Mouse (Mus musculus) heart, adult 2 months (tissue): ENCODE results near the gene Il33. TPM values are rescaled to one million over a fixed set of nuclear protein-coding genes. Genes with fewer than 3 reads are reported as not detected.

ENCODE experiments used
- DNase-seq, 2 experiments: peaks; one replicate each; pipeline ENCODE4 v3.0.0; 2021
- H3K27ac ChIP-seq: fragments of 200-600 bp; 2 replicates; pipeline ENCODE4 v1.8.1; 2022
- H3K27me3 ChIP-seq: fragments of 200-500 bp; 2 replicates; pipeline ENCODE4 v1.6.1; 2012; ENCODE audit warnings: mild to moderate bottlenecking, low read length, inconsistent platforms, mixed read lengths; ENCODE audit not compliant: control insufficient read depth, insufficient read depth
- H3K36me3 ChIP-seq: fragments of 200-500 bp; 2 replicates; pipeline ENCODE4 v1.6.1; 2012; ENCODE audit warnings: low read length, inconsistent platforms; ENCODE audit not compliant: control insufficient read depth, insufficient read depth
- H3K4me1 ChIP-seq: fragments of 200-500 bp; 2 replicates; pipeline ENCODE4 v1.6.1; 2011; ENCODE audit warnings: low read length; ENCODE audit not compliant: control insufficient read depth, insufficient read depth
- H3K4me3 ChIP-seq: fragments of 200-600 bp; 2 replicates; pipeline ENCODE4 v1.8.1; 2022
- H3K79me2 ChIP-seq: fragments of 200-500 bp; replicated peaks from 2 replicates; pipeline ENCODE4 v1.6.1; 2012; ENCODE audit warnings: mild to moderate bottlenecking, inconsistent platforms, low read length, moderate library complexity, mixed read lengths; ENCODE audit not compliant: control insufficient read depth, insufficient read depth
- H3K9ac ChIP-seq: fragments of 200-500 bp; 2 replicates; pipeline ENCODE4 v1.6.1; 2012; ENCODE audit warnings: low read depth, mild to moderate bottlenecking, control low read depth, inconsistent platforms, low read length, mixed read lengths
- CTCF ChIP-seq: fragments of 200-600 bp; IDR thresholded peaks from 2 replicates; pipeline ENCODE4 v1.8.1; 2022; ENCODE audit warnings: antibody characterized with exemption, mild to moderate bottlenecking, moderate library complexity
- EP300 ChIP-seq: fragments of 200-500 bp; IDR thresholded peaks from 2 replicates; pipeline ENCODE4 v1.6.1; 2011; ENCODE audit warnings: low read depth, low read length, control low read depth; ENCODE audit not compliant: insufficient read depth
- POLR2A ChIP-seq: fragments of 200-500 bp; IDR thresholded peaks from 2 replicates; pipeline ENCODE4 v1.6.1; 2011; ENCODE audit warnings: mild to moderate bottlenecking, low read depth, low read length, control low read depth; ENCODE audit not compliant: insufficient read depth
- WGBS: fragments of 180-500 bp; shearing (Covaris S2); methylation state at CpG from one replicate; pipeline ENCODE4 v1.1.7; 2018; 5-methylcytosine and 5-hydroxymethylcytosine counted together
- intact Hi-C: fragments of 180-260 bp; cut with DNase I; formaldehyde crosslinking; loops from one replicate; pipeline ENCODE4 v1.15.1; 2025
- polyA plus RNA-seq: library from polyadenylated mRNA; depleted of rRNA; stranded (reverse); fragments of >200 nt; gene quantifications from 2 replicates; pipeline ENCODE4 v1.2.3, GENCODE M21; 2012
- total RNA-seq, 2 experiments: library from RNA; stranded (reverse); gene quantifications; 2 replicates each; pipeline ENCODE4 v1.2.3; 2021

The Il33 gene
- total and polyA plus RNA-seq, 3 experiments, result 3.7 to 8.2 (median 5.7) TPM

GRCm38 (mm10) chr19:29885548-29885947 lies 39.4 kb upstream of the Il33 start:
- TF ChIP-seq POLR2A (no peak), EP300 (no peak), CTCF (no peak)
- intact Hi-C loops, result no loop called here
- no peak for DNase-seq
- Histone ChIP-seq H3K27ac (no peak overlapping the region), H3K27me3 (0 out of 2 replicates have a peak, but pooled peaks cover 1% of the 10 kb centered on the region), H3K9ac (no peak overlapping the region), H3K36me3 (no peaks in the 10 kb centered on the region), H3K4me1 (peaks cover 1% of the 10 kb centered on the region; the same call in 1 of the 2 replicates), H3K79me2 (no peaks in the 10 kb centered on the region), H3K4me3 (no peak overlapping the region)
- 41% methylated on average over 6 of the region's 6 CpGs for WGBS

DNA sequence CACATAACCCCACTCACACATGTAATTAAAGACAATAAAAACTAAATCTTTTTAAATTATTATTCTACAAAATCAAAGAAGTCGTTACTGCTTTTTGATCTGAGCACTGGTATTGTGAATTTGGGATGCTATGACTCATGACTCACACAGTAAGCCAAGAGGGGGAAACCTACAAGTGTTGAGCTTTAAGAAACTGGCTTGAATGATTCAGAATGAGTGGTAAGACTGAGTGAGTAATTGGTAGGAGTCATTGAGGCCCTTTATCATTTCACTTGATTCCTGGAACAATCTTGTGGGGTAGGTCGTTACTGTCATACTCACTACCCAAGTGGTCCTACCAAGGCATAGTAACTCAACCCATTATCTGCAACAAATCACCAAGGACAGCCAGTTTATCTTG lies 37.4 kb upstream of the Il33 start:
- WGBS, result 81% methylated on average over 2 of the region's 2 CpGs
- Histone ChIP-seq H3K27me3 (0 out of 2 replicates have a peak, but pooled peaks cover under 1% of the 10 kb centered on the region), H3K4me1 (peaks cover under 1% of the 10 kb centered on the region; the same call in 1 of the 2 replicates), H3K27ac (no peak overlapping the region), H3K79me2 (no peaks in the 10 kb centered on the region), H3K4me3 (no peak overlapping the region), H3K36me3 (no peaks in the 10 kb centered on the region), H3K9ac (no peak overlapping the region)
- intact Hi-C loops, result no loop called here
- TF ChIP-seq EP300 (no peak), POLR2A (no peak), CTCF (no peak)
- no peak for DNase-seq

GRCm38 (mm10) chr19:29888946-29889345 lies 36.0 kb upstream of the Il33 start:
- no peak for TF ChIP-seq CTCF
- no peak for TF ChIP-seq POLR2A
- H3K79me2 ChIP-seq, result no peaks in the 10 kb centered on the region
- WGBS, result 76% methylated on average over 6 of the region's 6 CpGs
- H3K27me3 ChIP-seq, result no peaks in the 10 kb centered on the region
- no peak overlapping the region for H3K27ac ChIP-seq
- intact Hi-C loops, result no loop called here
- H3K36me3 ChIP-seq, result no peaks in the 10 kb centered on the region
- no peak for DNase-seq
- H3K4me3 ChIP-seq, result no peak overlapping the region
- H3K9ac ChIP-seq, result no peak overlapping the region
- H3K4me1 ChIP-seq, result no peaks in the 10 kb centered on the region; the same call in 1 of the 2 replicates

DNA sequence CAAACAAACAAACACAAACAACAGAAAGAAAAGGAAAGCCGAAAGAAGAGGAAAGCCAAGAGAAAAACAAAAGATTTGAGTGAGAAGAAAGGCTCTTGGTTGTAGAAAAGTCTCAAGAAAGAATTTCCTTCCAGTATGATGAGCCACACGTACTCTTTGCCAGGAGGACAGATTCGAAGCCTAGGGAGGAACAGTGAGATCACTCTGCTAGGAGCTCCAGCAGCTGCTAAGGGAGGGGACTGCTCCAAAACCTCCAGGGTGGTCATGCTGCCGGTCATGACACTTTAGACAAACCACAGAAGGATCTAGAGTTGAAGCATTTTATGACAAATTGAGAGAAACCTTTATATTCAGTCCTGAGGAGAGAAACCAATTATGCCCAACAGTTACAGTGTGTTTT lies 32.9 kb upstream of the Il33 start:
- no peak overlapping the region for H3K9ac ChIP-seq
- H3K27ac ChIP-seq, result no peak overlapping the region; the same call in 1 of the 2 replicates
- no peaks in the 10 kb centered on the region for H3K27me3 ChIP-seq
- no peaks in the 10 kb centered on the region for H3K79me2 ChIP-seq
- intact Hi-C loops, result no loop called here
- H3K36me3 ChIP-seq, result no peaks in the 10 kb centered on the region
- WGBS, result 54% methylated on average over 4 of the region's 4 CpGs
- H3K4me3 ChIP-seq, result no peak overlapping the region
- TF ChIP-seq CTCF, result no peak
- no peak for TF ChIP-seq EP300
- TF ChIP-seq POLR2A, result no peak
- H3K4me1 ChIP-seq, result no peaks in the 10 kb centered on the region
- peak; percentile 18 to 26 for DNase-seq

DNA sequence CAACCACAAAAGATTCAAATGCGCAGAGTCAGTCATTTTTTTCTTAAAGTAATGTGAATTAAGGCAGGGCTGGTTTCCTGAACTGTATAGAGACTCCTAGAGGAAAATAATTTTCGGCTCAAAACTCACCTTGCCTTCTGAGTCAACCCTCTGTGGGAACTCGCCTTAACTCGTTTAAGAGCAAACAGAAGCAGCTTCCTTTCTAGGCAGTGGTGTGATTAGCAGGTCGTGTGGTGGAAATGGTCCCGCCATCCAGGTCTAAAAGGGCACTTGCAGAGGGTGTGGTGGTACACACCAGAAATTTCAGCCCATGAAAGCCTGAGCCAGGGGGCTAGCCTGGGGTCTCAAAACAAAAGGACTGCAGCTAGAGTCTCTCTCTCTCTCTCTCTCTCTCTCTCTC lies 32.1 kb upstream of the Il33 start:
- Histone ChIP-seq H3K27ac (no peak overlapping the region), H3K4me1 (no peaks in the 10 kb centered on the region), H3K36me3 (no peaks in the 10 kb centered on the region), H3K9ac (no peak overlapping the region), H3K4me3 (no peak overlapping the region), H3K79me2 (no peaks in the 10 kb centered on the region), H3K27me3 (no peaks in the 10 kb centered on the region)
- no peak for DNase-seq
- intact Hi-C loops, result no loop called here
- 53% methylated on average over 6 of the region's 6 CpGs for WGBS
- TF ChIP-seq CTCF, result no peak

- WGBS, result 87% methylated on average over 4 of the region's 4 CpGs
- H3K4me3 ChIP-seq, result no peak overlapping the region
- H3K36me3 ChIP-seq, result no peaks in the 10 kb centered on the region
- H3K79me2 ChIP-seq, result no peaks in the 10 kb centered on the region
- no peak overlapping the region for H3K27ac ChIP-seq
- no peak for DNase-seq
- H3K9ac ChIP-seq, result no peak overlapping the region
- intact Hi-C loops, result no loop called here
- H3K4me1 ChIP-seq, result no peaks in the 10 kb centered on the region
- H3K27me3 ChIP-seq, result no peaks in the 10 kb centered on the region
- TF ChIP-seq EP300 (no peak), POLR2A (no peak), CTCF (no peak)
These were observed 31.1 kb upstream of the Il33 start for GRCm38 (mm10) chr19:29893718-29894273.
